Mouse (Mus musculus): ENCODE measurements around the gene Bmyc. TPM values are rescaled to one million over a fixed set of nuclear protein-coding genes. Genes with fewer than 3 reads are reported as not detected.
"Not testable (repeated sequence)": the region's sequence is repeated elsewhere in the genome, so short reads cannot be mapped to it uniquely, and the experiment has no call there.

Bmyc gene
- polyA plus RNA-seq, 1 experiment = 34.7 TPM

DNA sequence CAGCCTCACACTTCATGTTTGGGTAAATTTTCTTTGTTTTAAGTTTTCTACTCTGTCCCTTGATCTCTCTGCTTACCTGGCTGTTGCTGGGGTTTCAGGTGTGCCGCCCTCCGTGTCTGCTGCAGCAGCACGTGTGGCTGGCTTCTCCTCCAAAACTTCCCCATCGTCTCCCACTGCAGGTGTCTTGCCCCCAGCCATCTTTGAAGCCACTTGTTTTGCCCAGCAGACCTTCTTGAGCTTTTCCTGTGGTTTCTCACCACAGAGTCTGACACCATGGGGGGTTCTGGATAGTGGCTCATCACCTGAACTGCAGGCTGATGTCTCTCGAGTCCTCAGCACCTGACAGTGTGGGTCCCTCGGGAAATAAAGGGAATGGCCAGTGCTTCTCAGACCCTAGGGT, 27.0 kb upstream of the Bmyc start:
- TF ChIP-seq POLR2A (IDR thresholded peaks at IDR 0.05; ENCODE audit: borderline replicate concordance, low read depth, low read length) = no peak
- TF ChIP-seq CTCF (IDR thresholded peaks at IDR 0.05; ENCODE audit: low read depth, low read length) = no peak
- Histone ChIP-seq H3K27ac (ENCODE audit: insufficient read depth, low read depth, low read length) (no peak overlapping the region), H3K4me3 (ENCODE audit: insufficient read depth, low read length) (no peak overlapping the region), H3K4me1 (ENCODE audit: control insufficient read depth, insufficient read depth, low read length) (no peaks in the 10 kb centered on the region)

DNA sequence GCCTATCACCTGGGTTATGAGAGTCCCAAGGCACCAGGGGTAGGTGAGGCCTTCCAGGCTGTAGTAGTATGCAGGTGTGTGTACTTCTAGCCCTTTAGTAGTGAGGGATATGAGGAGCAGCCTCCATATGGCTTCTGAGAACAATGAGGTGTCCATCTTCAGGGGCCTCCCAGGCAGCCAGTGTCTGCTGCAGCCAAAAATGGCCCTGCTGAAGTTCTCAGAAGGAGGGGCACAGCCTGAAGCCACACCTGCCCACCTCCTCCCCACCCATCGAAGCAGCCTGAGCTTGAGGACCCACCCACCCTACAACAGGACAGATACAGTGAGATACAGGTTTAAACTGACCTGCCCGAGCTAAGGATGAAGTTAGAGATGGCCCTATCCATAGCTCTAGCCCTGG, 24.1 kb upstream of the Bmyc start, which contains the start of gene Lcn10:
TSS of gene Lcn10 (plus strand) at position 301 of the 400 bp plus-strand sequence.
- no peak for TF ChIP-seq CTCF (IDR thresholded peaks at IDR 0.05; ENCODE audit: low read depth, low read length)
- no peak for TF ChIP-seq POLR2A (IDR thresholded peaks at IDR 0.05; ENCODE audit: borderline replicate concordance, low read depth, low read length)
- H3K4me3 ChIP-seq (ENCODE audit: insufficient read depth, low read length) = no peak within 1 kb of the TSS
- no peak within 1 kb of the TSS for H3K27ac ChIP-seq (ENCODE audit: insufficient read depth, low read depth, low read length)
- no peaks in the 10 kb centered on the region for H3K4me1 ChIP-seq (ENCODE audit: control insufficient read depth, insufficient read depth, low read length)

DNA sequence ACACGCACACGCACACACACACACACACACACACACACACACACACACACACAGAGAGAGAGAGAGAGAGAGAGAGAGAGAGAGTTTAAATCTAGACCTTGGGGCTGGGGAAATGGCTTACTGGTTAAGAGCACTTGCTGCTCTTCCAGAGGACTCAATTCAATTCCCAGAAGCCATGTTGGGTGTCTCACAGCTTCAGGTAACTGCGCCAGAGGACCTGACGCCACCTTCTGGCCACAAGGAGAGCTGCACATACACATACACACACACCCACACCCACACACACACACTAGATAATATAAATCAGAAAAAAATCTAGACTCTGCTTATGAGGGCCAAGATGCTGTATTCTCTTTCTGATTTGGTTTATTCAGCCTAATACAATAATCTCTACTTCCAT, 19.6 kb upstream of the Bmyc start:
- H3K4me1 ChIP-seq (ENCODE audit: control insufficient read depth, insufficient read depth, low read length) = no peaks in the 10 kb centered on the region
- H3K4me3 ChIP-seq (ENCODE audit: insufficient read depth, low read length) = no peak overlapping the region
- no peak overlapping the region for H3K27ac ChIP-seq (ENCODE audit: insufficient read depth, low read depth, low read length)
- TF ChIP-seq POLR2A (IDR thresholded peaks at IDR 0.05; ENCODE audit: borderline replicate concordance, low read depth, low read length) (no peak), CTCF (IDR thresholded peaks at IDR 0.05; ENCODE audit: low read depth, low read length) (no peak)

DNA sequence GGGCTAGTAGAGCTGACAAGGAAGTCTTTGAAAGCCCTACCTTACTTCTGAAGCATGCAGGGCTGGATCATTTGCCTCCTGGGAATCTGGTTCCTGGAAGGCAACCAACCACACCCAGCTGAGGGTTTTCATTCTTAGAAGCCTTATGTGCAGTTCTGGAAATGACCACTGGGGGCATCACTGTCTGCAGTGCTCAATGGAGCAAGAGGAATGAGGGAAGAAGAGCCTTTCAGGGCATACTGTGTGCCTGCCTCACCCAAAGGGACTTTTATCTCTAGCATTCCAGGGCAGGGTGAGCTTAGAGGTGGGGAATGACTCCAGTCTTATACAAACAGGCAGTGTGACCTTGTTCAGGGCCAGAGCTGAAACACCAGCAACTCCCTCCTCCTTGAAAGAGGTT, 11.9 kb upstream of the Bmyc start:
- H3K4me3 ChIP-seq (ENCODE audit: insufficient read depth, low read length) = no peak overlapping the region
- peak; percentile 31 for TF ChIP-seq CTCF (IDR thresholded peaks at IDR 0.05; ENCODE audit: low read depth, low read length)
- TF ChIP-seq POLR2A (IDR thresholded peaks at IDR 0.05; ENCODE audit: borderline replicate concordance, low read depth, low read length) = no peak
- no peaks in the 10 kb centered on the region for H3K4me1 ChIP-seq (ENCODE audit: control insufficient read depth, insufficient read depth, low read length)
- no peak overlapping the region for H3K27ac ChIP-seq (ENCODE audit: insufficient read depth, low read depth, low read length)

- no peak for TF ChIP-seq POLR2A (IDR thresholded peaks at IDR 0.05; ENCODE audit: borderline replicate concordance, low read depth, low read length)
- TF ChIP-seq CTCF (IDR thresholded peaks at IDR 0.05; ENCODE audit: low read depth, low read length) = no peak
- Histone ChIP-seq H3K27ac (ENCODE audit: insufficient read depth, low read depth, low read length) (no peak overlapping the region), H3K4me3 (ENCODE audit: insufficient read depth, low read length) (no peak overlapping the region), H3K4me1 (ENCODE audit: control insufficient read depth, insufficient read depth, low read length) (no peaks in the 10 kb centered on the region)
Measured at GRCm38 (mm10) chr2:25696951-25697350, 9.6 kb upstream of the Bmyc start.

GRCm38 (mm10) chr2:25698696-25699095, 7.8 kb upstream of the Bmyc start:
- TF ChIP-seq CTCF (IDR thresholded peaks at IDR 0.05; ENCODE audit: low read depth, low read length) (no peak), POLR2A (IDR thresholded peaks at IDR 0.05; ENCODE audit: borderline replicate concordance, low read depth, low read length) (no peak)

GRCm38 (mm10) chr2:25699743-25700142, 6.8 kb upstream of the Bmyc start, which contains the start of gene Obp2a:
TSS of gene Obp2a (plus strand) at chr2:25700043.
- H3K27ac ChIP-seq (ENCODE audit: insufficient read depth, low read depth, low read length); H3K4me3 ChIP-seq (ENCODE audit: insufficient read depth, low read length); H3K4me1 ChIP-seq (ENCODE audit: control insufficient read depth, insufficient read depth, low read length): not testable (repeated sequence)

More at GRCm38 (mm10) chr2:25698696-25699095, 7.8 kb upstream of the Bmyc start:
- no peaks in the 10 kb centered on the region for H3K4me1 ChIP-seq (ENCODE audit: control insufficient read depth, insufficient read depth, low read length)
- no peak overlapping the region for H3K4me3 ChIP-seq (ENCODE audit: insufficient read depth, low read length)
- H3K27ac ChIP-seq (ENCODE audit: insufficient read depth, low read depth, low read length) = no peak overlapping the region

DNA sequence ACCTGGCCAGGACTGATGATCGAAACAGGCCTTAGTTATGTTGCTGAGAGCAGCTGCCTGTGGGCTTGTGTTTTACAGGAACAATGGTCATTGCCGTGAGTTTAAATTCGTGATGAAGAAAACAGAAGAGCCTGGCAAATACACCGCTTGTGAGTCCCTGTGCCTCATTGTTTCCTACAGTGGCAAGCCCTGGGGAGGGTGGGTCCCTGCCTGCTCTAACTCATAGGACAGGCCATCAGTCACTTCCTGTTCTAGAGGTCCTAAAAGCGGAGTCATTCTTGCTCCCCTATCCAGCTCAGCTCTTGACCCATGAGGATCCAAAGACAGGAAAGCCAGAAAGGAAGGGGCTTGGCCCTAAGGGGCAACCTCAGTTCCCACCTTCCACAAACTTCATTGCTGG, 5.5 kb upstream of the Bmyc start:
- H3K4me1 ChIP-seq (ENCODE audit: control insufficient read depth, insufficient read depth, low read length) = no peaks in the 10 kb centered on the region
- TF ChIP-seq POLR2A (IDR thresholded peaks at IDR 0.05; ENCODE audit: borderline replicate concordance, low read depth, low read length) (no peak), CTCF (IDR thresholded peaks at IDR 0.05; ENCODE audit: low read depth, low read length) (no peak)
- H3K4me3 ChIP-seq (ENCODE audit: insufficient read depth, low read length) = no peak overlapping the region
- no peak overlapping the region for H3K27ac ChIP-seq (ENCODE audit: insufficient read depth, low read depth, low read length)

DNA sequence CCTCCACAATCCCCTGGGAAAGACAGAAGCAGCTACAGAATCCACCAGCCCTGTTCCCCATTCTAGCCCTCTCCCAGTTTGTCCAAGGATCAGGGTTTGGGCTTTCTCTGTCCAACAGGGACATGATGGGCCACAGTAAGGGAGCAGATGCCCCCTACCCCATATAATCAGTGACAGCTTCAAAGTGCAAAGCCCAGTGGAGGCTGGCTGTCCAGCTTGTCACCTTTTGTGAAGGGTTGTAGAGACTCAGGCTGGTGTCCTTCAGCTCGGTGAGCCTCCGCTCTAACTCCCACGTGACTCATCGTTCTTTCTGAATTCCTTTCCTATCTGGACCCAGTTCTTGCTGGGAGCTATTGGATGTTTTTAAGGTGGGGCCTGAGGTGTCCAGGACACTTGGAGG, 2.8 kb upstream of the Bmyc start:
- Histone ChIP-seq H3K4me1 (ENCODE audit: control insufficient read depth, insufficient read depth, low read length) (peaks cover 9% of the 10 kb centered on the region), H3K27ac (ENCODE audit: insufficient read depth, low read depth, low read length) (no peak overlapping the region), H3K4me3 (ENCODE audit: insufficient read depth, low read length) (no peak overlapping the region)
- no peak for TF ChIP-seq CTCF (IDR thresholded peaks at IDR 0.05; ENCODE audit: low read depth, low read length)
- no peak for TF ChIP-seq POLR2A (IDR thresholded peaks at IDR 0.05; ENCODE audit: borderline replicate concordance, low read depth, low read length)

- no peak for TF ChIP-seq POLR2A (IDR thresholded peaks at IDR 0.05; ENCODE audit: borderline replicate concordance, low read depth, low read length)
- TF ChIP-seq CTCF (IDR thresholded peaks at IDR 0.05; ENCODE audit: low read depth, low read length) = 0 out of 2 replicates have a peak, but pooled peaks have one; percentile 16
Measured at GRCm38 (mm10) chr2:25708121-25708520, 1.6 kb downstream of the Bmyc start.

GRCm38 (mm10) chr2:25709056-25709455, 2.5 kb downstream of the Bmyc start:
- H3K27ac ChIP-seq (ENCODE audit: insufficient read depth, low read depth, low read length); H3K4me3 ChIP-seq (ENCODE audit: insufficient read depth, low read length): not testable (repeated sequence)
- H3K4me1 ChIP-seq (ENCODE audit: control insufficient read depth, insufficient read depth, low read length) = peaks cover 11% of the 10 kb centered on the region

More at GRCm38 (mm10) chr2:25708121-25708520, 1.6 kb downstream of the Bmyc start:
- peaks cover 11% of the 10 kb centered on the region for H3K4me1 ChIP-seq (ENCODE audit: control insufficient read depth, insufficient read depth, low read length)
- H3K27ac ChIP-seq (ENCODE audit: insufficient read depth, low read depth, low read length) = peak overlapping the region; percentile 59
- peak overlapping the region; percentile 50 for H3K4me3 ChIP-seq (ENCODE audit: insufficient read depth, low read length)

DNA sequence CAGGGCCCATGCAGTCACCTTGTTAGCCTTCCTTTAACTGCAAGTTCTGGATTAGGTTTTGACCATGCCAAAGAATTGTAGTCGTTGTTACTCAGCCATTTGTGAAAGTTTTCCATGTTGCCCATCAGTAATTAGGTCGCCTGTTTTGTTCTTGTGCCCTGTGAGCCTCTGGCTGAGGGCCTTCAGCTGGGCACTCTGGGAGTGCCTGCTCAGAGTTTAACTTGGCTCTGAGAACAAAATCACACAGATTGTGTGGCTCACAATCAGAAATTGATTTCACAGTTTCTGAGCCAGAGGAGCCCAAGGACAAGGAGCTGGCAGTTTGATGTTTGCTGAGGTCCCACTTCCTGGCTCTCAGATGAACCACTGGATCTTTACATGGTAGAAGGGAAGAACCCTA, 3.3 kb downstream of the Bmyc start:
- H3K27ac ChIP-seq (ENCODE audit: insufficient read depth, low read depth, low read length); H3K4me3 ChIP-seq (ENCODE audit: insufficient read depth, low read length): not testable (repeated sequence)
- H3K4me1 ChIP-seq (ENCODE audit: control insufficient read depth, insufficient read depth, low read length) = peaks cover 11% of the 10 kb centered on the region

DNA sequence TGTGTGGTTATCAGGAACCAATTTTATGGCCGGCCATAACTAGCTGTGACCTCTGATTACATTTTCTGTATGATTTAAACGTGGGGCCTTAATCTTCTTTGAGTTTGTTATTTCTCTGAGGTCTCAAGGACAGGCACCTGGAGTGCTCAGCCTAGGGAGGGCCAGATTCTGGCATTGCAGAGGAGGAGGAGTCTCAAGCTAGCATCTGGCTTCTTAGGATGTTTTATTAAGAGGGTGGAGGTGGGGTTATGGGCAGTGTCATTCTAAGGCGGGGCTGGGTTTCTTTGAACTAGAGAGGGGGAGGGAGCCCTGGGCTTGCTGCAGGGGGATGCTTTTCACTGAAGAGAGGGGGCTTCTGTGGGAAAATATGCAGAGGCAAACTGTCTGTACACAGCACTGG, 5.1 kb downstream of the Bmyc start:
- not testable (repeated sequence) for H3K27ac ChIP-seq (ENCODE audit: insufficient read depth, low read depth, low read length); H3K4me3 ChIP-seq (ENCODE audit: insufficient read depth, low read length)
- H3K4me1 ChIP-seq (ENCODE audit: control insufficient read depth, insufficient read depth, low read length) = peaks cover 11% of the 10 kb centered on the region

All from bone marrow macrophage, adult 2 months (primary cell).